Mouse (Mus musculus) E14TG2a.4 (cell line): ENCODE results near the gene Dusp9.

Source experiments
- H3K27me3 ChIP-seq: 2 replicates; pipeline ENCODE4 v1.6.1; 2014; ENCODE audit warnings: low read length, control low read depth; ENCODE audit not compliant: insufficient read depth
- H3K36me3 ChIP-seq: 2 replicates; pipeline ENCODE4 v1.6.1; 2014; ENCODE audit warnings: low read length, control low read depth; ENCODE audit not compliant: insufficient read depth
- H3K4me1 ChIP-seq: replicated peaks from 2 replicates; pipeline ENCODE4 v1.6.1; 2014; ENCODE audit warnings: low read depth, low read length, control low read depth
- H3K4me3 ChIP-seq: replicated peaks from 2 replicates; pipeline ENCODE4 v1.5.1; 2014; ENCODE audit warnings: mild to moderate bottlenecking, low read length
- H3K9me3 ChIP-seq: 2 replicates; pipeline ENCODE4 v1.6.1; 2014; ENCODE audit warnings: low read length, control low read depth
- CTCF ChIP-seq: conservative IDR thresholded peaks from 2 replicates; pipeline ENCODE4 v1.5.1; 2014; ENCODE audit warnings: low read length
- NANOG ChIP-seq: IDR thresholded peaks from 2 replicates; pipeline ENCODE4 v1.6.1; 2014; ENCODE audit warnings: borderline replicate concordance, low read length, mixed read lengths
- POU5F1 ChIP-seq: IDR thresholded peaks from 2 replicates; pipeline ENCODE4 v1.6.1; 2014; ENCODE audit warnings: low read length, borderline replicate concordance

Dusp9 gene

GRCm38 (mm10) chrX:73619890-73620289 lies 19.3 kb upstream of the Dusp9 start:
- Histone ChIP-seq H3K4me1 (no peaks in the 10 kb centered on the region), H3K27me3 (no peaks in the 10 kb centered on the region), H3K36me3 (no peaks in the 10 kb centered on the region), H3K9me3 (no peaks in the 10 kb centered on the region), H3K4me3 (no peak overlapping the region)
- TF ChIP-seq NANOG = no peak
- no peak for TF ChIP-seq CTCF
- TF ChIP-seq POU5F1 = no peak

GRCm38 (mm10) chrX:73626981-73627380 lies 12.2 kb upstream of the Dusp9 start:
- Histone ChIP-seq H3K27me3 (peaks cover 6% of the 10 kb centered on the region; the same call in 1 of the 2 replicates), H3K4me3 (no peak overlapping the region), H3K4me1 (no peaks in the 10 kb centered on the region), H3K9me3 (no peaks in the 10 kb centered on the region), H3K36me3 (no peaks in the 10 kb centered on the region)
- no peak for TF ChIP-seq CTCF
- no peak for TF ChIP-seq POU5F1
- no peak for TF ChIP-seq NANOG

GRCm38 (mm10) chrX:73635425-73635824 lies 3.8 kb upstream of the Dusp9 start:
- Histone ChIP-seq H3K4me3 (no peak overlapping the region), H3K36me3 (no peaks in the 10 kb centered on the region), H3K9me3 (no peaks in the 10 kb centered on the region), H3K4me1 (peaks cover 32% of the 10 kb centered on the region), H3K27me3 (peaks cover 65% of the 10 kb centered on the region)
- no peak for TF ChIP-seq POU5F1
- TF ChIP-seq NANOG = no peak
- no peak for TF ChIP-seq CTCF

GRCm38 (mm10) chrX:73637415-73637814 lies 1.8 kb upstream of the Dusp9 start:
- H3K9me3 ChIP-seq = no peaks in the 10 kb centered on the region
- H3K36me3 ChIP-seq = peaks cover 16% of the 10 kb centered on the region
- H3K4me3 ChIP-seq = peak overlapping the region; percentile 59
- no peak for TF ChIP-seq NANOG
- TF ChIP-seq POU5F1 = no peak
- TF ChIP-seq CTCF = no peak
- peaks cover 48% of the 10 kb centered on the region for H3K4me1 ChIP-seq
- H3K27me3 ChIP-seq = peaks cover 77% of the 10 kb centered on the region

GRCm38 (mm10) chrX:73639901-73640469 lies 766 bp downstream of the Dusp9 start:
- TF ChIP-seq POU5F1 (no peak), NANOG (no peak), CTCF (no peak)
- H3K9me3 ChIP-seq = no peaks in the 10 kb centered on the region
- H3K4me3 ChIP-seq = peak overlapping the region; percentile 76
- peaks cover 65% of the 10 kb centered on the region for H3K4me1 ChIP-seq
- peaks cover 55% of the 10 kb centered on the region for H3K27me3 ChIP-seq
- H3K36me3 ChIP-seq = peaks cover 23% of the 10 kb centered on the region

- no peaks in the 10 kb centered on the region for H3K9me3 ChIP-seq
- peaks cover 16% of the 10 kb centered on the region for H3K27me3 ChIP-seq
- TF ChIP-seq NANOG (no peak), POU5F1 (no peak), CTCF (no peak)
- peaks cover 23% of the 10 kb centered on the region for H3K36me3 ChIP-seq
- peaks cover 40% of the 10 kb centered on the region for H3K4me1 ChIP-seq
- H3K4me3 ChIP-seq = no peak overlapping the region
These were observed 5.9 kb downstream of the Dusp9 start for GRCm38 (mm10) chrX:73645121-73645520.

- H3K9me3 ChIP-seq = no peaks in the 10 kb centered on the region
- no peaks in the 10 kb centered on the region for H3K36me3 ChIP-seq
- no peak overlapping the region for H3K4me3 ChIP-seq
- H3K27me3 ChIP-seq = no peaks in the 10 kb centered on the region
- H3K4me1 ChIP-seq = no peaks in the 10 kb centered on the region
- TF ChIP-seq NANOG = no peak
- TF ChIP-seq POU5F1 = no peak
- TF ChIP-seq CTCF = no peak
These were observed 11.7 kb downstream of the Dusp9 start for GRCm38 (mm10) chrX:73650869-73651268.

GRCm38 (mm10) chrX:73653392-73653791 lies 14.2 kb downstream of the Dusp9 start:
- H3K27me3 ChIP-seq = no peaks in the 10 kb centered on the region
- no peak overlapping the region for H3K4me3 ChIP-seq
- H3K9me3 ChIP-seq = no peaks in the 10 kb centered on the region
- H3K4me1 ChIP-seq = 0 out of 2 replicates have a peak, but pooled peaks cover 4% of the 10 kb centered on the region
- TF ChIP-seq NANOG = no peak
- no peak for TF ChIP-seq POU5F1
- TF ChIP-seq CTCF = no peak
- no peaks in the 10 kb centered on the region for H3K36me3 ChIP-seq

GRCm38 (mm10) chrX:73654177-73654576 lies 15.0 kb downstream of the Dusp9 start:
- Histone ChIP-seq H3K4me1 (peaks cover 11% of the 10 kb centered on the region; the same call in 1 of the 2 replicates), H3K27me3 (no peaks in the 10 kb centered on the region), H3K36me3 (no peaks in the 10 kb centered on the region), H3K4me3 (no peak overlapping the region), H3K9me3 (no peaks in the 10 kb centered on the region)
- TF ChIP-seq NANOG = no peak
- no peak for TF ChIP-seq POU5F1
- peak; percentile 67 for TF ChIP-seq CTCF
